Mouse (Mus musculus): ENCODE measurements at regions not wholly inside any gene's neighbourhood (a gene's known extent, or its start where the extent isn't known, plus 50 kb on each side); places are given as distances from the start of the nearest gene placed in this dataset.
"Not testable (repeated sequence)": the region's sequence is repeated elsewhere in the genome, so short reads cannot be mapped to it uniquely, and the experiment has no call there.

GRCm38 (mm10) chr9:9606322-9606721, 367.4 kb upstream of the Arhgap42 start:
- no peak for DNase-seq (ENCODE audit: inconsistent ontology term)

- DNase-seq (ENCODE audit: inconsistent ontology term) = no peak
Observed at GRCm38 (mm10) chr9:9591263-9591662, 352.4 kb upstream of the Arhgap42 start.

- DNase-seq (ENCODE audit: inconsistent ontology term) = peak; percentile 85
Observed at GRCm38 (mm10) chr9:9583011-9583605, 344.2 kb upstream of the Arhgap42 start.

GRCm38 (mm10) chr9:9582301-9583010, 343.6 kb upstream of the Arhgap42 start:
- DNase-seq (ENCODE audit: inconsistent ontology term) = no peak

GRCm38 (mm10) chr9:9568040-9568649, 329.2 kb upstream of the Arhgap42 start:
- DNase-seq (ENCODE audit: inconsistent ontology term) = no peak

GRCm38 (mm10) chr9:9564551-9564950, 325.6 kb upstream of the Arhgap42 start:
- DNase-seq (ENCODE audit: inconsistent ontology term) = peak; percentile 20

- no peak for DNase-seq (ENCODE audit: inconsistent ontology term)
Observed at GRCm38 (mm10) chr9:9548657-9549056, 309.8 kb upstream of the Arhgap42 start.

GRCm38 (mm10) chr9:9547570-9547969, 308.7 kb upstream of the Arhgap42 start:
- no peak for DNase-seq (ENCODE audit: inconsistent ontology term)

GRCm38 (mm10) chr9:9547121-9547520, 308.2 kb upstream of the Arhgap42 start:
- no peak for DNase-seq (ENCODE audit: inconsistent ontology term)

GRCm38 (mm10) chr9:9500345-9500744, 261.4 kb upstream of the Arhgap42 start:
- DNase-seq (ENCODE audit: inconsistent ontology term) = no peak

GRCm38 (mm10) chr9:9493594-9494182, 254.8 kb upstream of the Arhgap42 start:
- no peak for DNase-seq (ENCODE audit: inconsistent ontology term)

- DNase-seq (ENCODE audit: inconsistent ontology term) = no peak
Observed at GRCm38 (mm10) chr9:9477145-9477544, 238.2 kb upstream of the Arhgap42 start.

- DNase-seq (ENCODE audit: inconsistent ontology term) = no peak
Observed at GRCm38 (mm10) chr9:9475009-9475744, 236.3 kb upstream of the Arhgap42 start.

GRCm38 (mm10) chr9:9444213-9444612, 205.3 kb upstream of the Arhgap42 start:
- DNase-seq (ENCODE audit: inconsistent ontology term) = no peak

- no peak for DNase-seq (ENCODE audit: inconsistent ontology term)
Observed at GRCm38 (mm10) chr9:9420326-9420725, 181.4 kb upstream of the Arhgap42 start.

GRCm38 (mm10) chr9:9412460-9413181, 173.7 kb upstream of the Arhgap42 start:
- peak; percentile 45 for DNase-seq (ENCODE audit: inconsistent ontology term)

GRCm38 (mm10) chr9:9394190-9394589, 155.3 kb upstream of the Arhgap42 start:
- not testable (repeated sequence) for DNase-seq (ENCODE audit: inconsistent ontology term)

GRCm38 (mm10) chr9:9376650-9377189, 137.8 kb upstream of the Arhgap42 start:
- DNase-seq (ENCODE audit: inconsistent ontology term) = peak; percentile 35

- DNase-seq (ENCODE audit: inconsistent ontology term) = peak; percentile 61
Observed at GRCm38 (mm10) chr9:9375304-9375904, 136.5 kb upstream of the Arhgap42 start.

- DNase-seq (ENCODE audit: inconsistent ontology term) = peak; percentile 56
Observed at GRCm38 (mm10) chr9:9372594-9372993, 133.7 kb upstream of the Arhgap42 start.

- DNase-seq (ENCODE audit: inconsistent ontology term) = peak; percentile 83
Observed at GRCm38 (mm10) chr9:9368731-9369130, 129.8 kb upstream of the Arhgap42 start.
